Mouse (Mus musculus) heart, adult 11 months (tissue): ENCODE data around the gene Pgap3.

Source experiments
- DNase-seq: peaks from one replicate; pipeline ENCODE4 v3.0.0; 2022

The Pgap3 gene

GRCm38 (mm10) chr11:98352272-98352990 is 47.9 kb downstream of the Pgap3 start:
- no peak for DNase-seq

- no peak for DNase-seq
These were observed 51.0 kb downstream of the Pgap3 start for GRCm38 (mm10) chr11:98349308-98349707.

DNA sequence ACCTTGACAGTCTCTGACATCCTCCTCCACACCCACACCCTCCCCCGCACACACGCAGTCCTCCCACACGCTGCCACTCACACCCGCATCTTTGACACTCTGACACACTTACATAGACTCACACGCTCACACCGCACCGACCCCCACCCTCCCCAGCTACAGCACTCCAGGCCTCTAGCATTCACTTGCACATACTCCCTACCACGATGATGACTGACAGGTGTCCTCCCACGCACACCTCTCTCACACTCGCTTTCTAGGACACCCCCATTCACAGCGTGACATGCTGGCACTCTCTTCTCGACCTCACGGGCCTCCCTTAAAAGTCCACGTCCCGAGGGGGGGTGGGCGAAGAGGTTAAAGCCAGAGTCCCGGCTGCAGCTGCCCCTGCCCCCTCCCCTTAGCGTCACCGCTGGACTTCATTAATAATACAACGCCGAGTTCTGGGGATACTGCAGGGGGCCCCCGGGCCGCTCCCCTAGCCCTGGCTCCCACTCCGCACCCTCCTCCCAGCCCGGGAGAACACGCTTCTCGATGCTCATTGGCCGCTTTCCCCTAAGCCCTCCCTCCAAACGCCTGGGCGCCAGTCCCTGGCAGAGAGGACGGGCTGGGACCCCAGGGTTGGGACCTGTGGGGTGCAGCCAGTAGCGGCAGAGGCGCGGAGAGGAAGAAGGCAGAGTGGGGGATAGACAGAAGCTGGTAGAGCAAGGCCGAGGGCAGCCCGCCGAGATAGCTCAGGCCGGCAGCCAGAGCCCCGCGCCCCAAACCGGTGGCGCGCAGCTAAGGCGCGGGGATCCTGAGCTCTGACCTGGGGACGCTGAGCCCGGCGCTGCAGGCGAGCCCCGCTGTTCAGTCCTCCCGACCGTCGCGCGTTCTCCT is 52.0 kb downstream of the Pgap3 start, which contains the start of gene Ppp1r1b:
Ppp1r1b (plus strand) TSS at position 322 of the 879 bp plus-strand sequence.
- peak; percentile 97 for DNase-seq

GRCm38 (mm10) chr11:98347385-98348082 is 52.8 kb downstream of the Pgap3 start:
- no peak for DNase-seq

- no peak for DNase-seq
These were observed 54.1 kb downstream of the Pgap3 start for GRCm38 (mm10) chr11:98346168-98346567.

DNA sequence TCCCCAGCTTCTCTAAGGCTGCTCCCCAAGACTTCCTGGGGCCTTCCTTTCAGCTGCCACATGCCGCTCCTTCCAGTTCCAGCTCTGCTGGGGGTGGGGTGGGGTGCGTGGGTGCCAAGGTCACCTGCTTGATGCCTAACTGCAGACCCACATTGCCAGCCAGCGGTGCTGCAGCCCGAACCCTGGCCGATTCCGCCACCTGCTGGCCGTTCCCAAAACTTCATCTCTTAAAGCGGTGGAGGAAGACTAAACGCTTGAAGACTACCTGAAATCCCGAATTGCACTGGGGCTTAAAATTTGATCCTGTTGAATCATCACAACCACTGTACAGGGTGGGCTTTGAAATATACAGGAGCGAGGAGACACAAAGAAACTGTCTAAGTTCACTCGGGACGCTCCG is 55.0 kb downstream of the Pgap3 start:
- peak; percentile 95 for DNase-seq

- DNase-seq: peak; percentile 98
These were observed 58.0 kb downstream of the Pgap3 start for GRCm38 (mm10) chr11:98342000-98342945.

DNA sequence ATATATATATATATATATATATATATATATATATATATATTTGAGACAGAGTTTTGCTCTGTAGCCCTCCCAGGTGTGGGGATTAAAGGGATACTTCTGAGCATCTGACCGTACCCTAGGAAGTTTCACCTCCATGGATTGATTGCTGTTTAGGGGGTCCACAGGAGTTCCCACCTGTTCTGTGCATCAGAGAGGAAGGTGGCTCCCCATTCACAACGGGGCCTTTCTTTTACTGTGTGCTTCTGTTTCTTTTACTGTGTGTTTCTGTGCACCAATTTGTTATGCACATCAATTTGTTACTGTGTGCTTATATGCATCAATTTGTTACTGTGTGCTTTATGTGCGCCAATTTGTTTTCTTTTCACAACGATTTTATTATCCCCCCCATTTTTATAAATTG is 59.1 kb downstream of the Pgap3 start:
- no peak for DNase-seq

GRCm38 (mm10) chr11:98340597-98340996 is 59.7 kb downstream of the Pgap3 start:
- no peak for DNase-seq

DNA sequence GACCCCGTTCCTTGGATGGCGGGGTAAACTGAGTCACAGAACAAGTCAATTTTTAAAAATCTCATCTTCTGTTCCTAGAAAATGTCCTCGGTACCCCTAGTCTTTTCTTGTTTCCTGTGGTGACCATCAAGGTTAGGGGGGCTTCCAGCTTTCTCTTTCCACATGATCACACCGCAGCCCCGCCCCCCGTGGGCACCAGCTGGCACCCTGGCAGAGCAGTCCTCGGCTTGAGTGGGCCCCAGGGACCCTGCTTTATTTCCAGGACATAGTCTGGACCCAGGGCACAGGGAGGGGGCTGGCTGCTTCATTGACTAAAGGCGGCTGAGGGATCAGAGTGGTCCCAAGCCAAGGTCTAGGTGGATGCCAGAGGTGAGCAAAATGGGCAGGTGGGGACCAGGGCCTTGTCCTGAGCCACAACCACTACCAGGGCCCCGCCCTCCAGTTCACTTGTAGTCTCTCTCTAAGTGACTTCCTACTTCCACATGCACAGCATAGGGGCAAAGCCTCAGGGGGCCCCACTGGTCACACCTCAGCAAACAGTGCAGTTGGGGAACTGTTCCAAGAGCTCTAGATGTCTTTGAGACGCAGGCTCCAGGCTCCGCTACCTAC is 60.5 kb downstream of the Pgap3 start:
- no peak for DNase-seq

GRCm38 (mm10) chr11:98339071-98339501 is 61.2 kb downstream of the Pgap3 start:
- no peak for DNase-seq
